Mouse (Mus musculus): ENCODE measurements around the gene Nrxn3.

- TF ChIP-seq POLR2A (IDR thresholded peaks at IDR 0.05; ENCODE audit: control insufficient read depth, low read depth, low read length) (no peak), CTCF (IDR thresholded peaks at IDR 0.05; ENCODE audit: control insufficient read depth, insufficient read depth, insufficient replicate concordance, low read depth, low read length) (no peak)
These were observed 1560.3 kb downstream of the Nrxn3 start for GRCm38 (mm10) chr12:90283022-90283421.
